Mouse (Mus musculus) stomach, embryonic 15.5 days (tissue): ENCODE results near the gene Fam117a. TPM values are rescaled to one million over a fixed set of nuclear protein-coding genes. Genes with fewer than 3 reads are reported as not detected.

Experiments
- ATAC-seq: fragments of 200-750 bp; cut with Nextera tagmentation; 2 replicates; pipeline ENCODE4 v1.8.0; 2017; ENCODE audit warnings: low read depth, moderate number of reproducible peaks, moderate TSS enrichment; ENCODE audit not compliant: insufficient read depth, low FRiP score
- H3K27ac ChIP-seq: fragments of 300-500 bp; sonication (generic); 2 replicates; pipeline ENCODE4 v1.5.1; 2015; ENCODE audit warnings: mild to moderate bottlenecking, inconsistent platforms
- H3K27me3 ChIP-seq: fragments of 300-500 bp; sonication (generic); replicated peaks from 2 replicates; pipeline ENCODE4 v1.6.1; 2015; ENCODE audit warnings: inconsistent platforms
- H3K36me3 ChIP-seq: fragments of 300-500 bp; sonication (generic); 2 replicates; pipeline ENCODE4 v1.6.1; 2015; ENCODE audit warnings: inconsistent platforms
- H3K4me1 ChIP-seq: fragments of 300-500 bp; sonication (generic); 2 replicates; pipeline ENCODE4 v1.6.1; 2015; ENCODE audit warnings: inconsistent platforms
- H3K4me2 ChIP-seq: fragments of 300-500 bp; sonication (generic); 2 replicates; pipeline ENCODE4 v1.6.1; 2015; ENCODE audit warnings: mild to moderate bottlenecking, inconsistent platforms
- H3K4me3 ChIP-seq: fragments of 300-500 bp; sonication (generic); replicated peaks from 2 replicates; pipeline ENCODE4 v1.5.1; 2015; ENCODE audit warnings: inconsistent platforms
- H3K9ac ChIP-seq: fragments of 300-500 bp; sonication (generic); 2 replicates; pipeline ENCODE4 v1.6.1; 2015; ENCODE audit warnings: inconsistent platforms
- H3K9me3 ChIP-seq: fragments of 300-500 bp; sonication (generic); 2 replicates; pipeline ENCODE4 v1.6.1; 2016; ENCODE audit warnings: inconsistent platforms
- WGBS: fragments of 180-500 bp; shearing (Covaris S2); methylation state at CpG from one replicate; pipeline ENCODE4 v1.1.7; 2015; 5-methylcytosine and 5-hydroxymethylcytosine counted together
- polyA plus RNA-seq: library from polyadenylated mRNA; unstranded; fragments of >200 nt; fragmentation: Nextera tagmentation; extraction: Ambion mirVana; gene quantifications from 2 replicates; pipeline ENCODE4 v1.2.1, GENCODE M21; 2015

The Fam117a gene
- polyA plus RNA-seq: 13.7 and 17.5 TPM in 2 replicates

- Histone ChIP-seq H3K36me3 (no peaks in the 10 kb centered on the region), H3K27me3 (no peaks in the 10 kb centered on the region), H3K27ac (peak within 1 kb of the TSS; percentile 80), H3K9ac (peak within 1 kb of the TSS; percentile 66), H3K4me3 (peak within 1 kb of the TSS; percentile 98), H3K4me1 (peaks cover 26% of the 10 kb centered on the region; the same call in 1 of the 2 replicates), H3K9me3 (no peaks in the 10 kb centered on the region), H3K4me2 (peak within 1 kb of the TSS; percentile 81)
- under 1% methylated on average over 23 of the region's 27 CpGs for whole genome bisulfite sequencing
- ATAC-seq: peak; percentile 95
Measured at GRCm38 (mm10) chr11:95336568-95337128, at the start of gene Fam117a. Gene Fam117a (plus strand): TSS chr11:95337018.

GRCm38 (mm10) chr11:95291998-95292397 is 44.8 kb upstream of the Fam117a start:
- H3K27ac ChIP-seq: no peak overlapping the region
- peaks cover 42% of the 10 kb centered on the region for H3K36me3 ChIP-seq
- 82% methylated on average over 4 of the region's 4 CpGs for WGBS
- no peaks in the 10 kb centered on the region for H3K27me3 ChIP-seq
- no peak overlapping the region for H3K4me2 ChIP-seq
- ATAC-seq: no peak
- H3K4me1 ChIP-seq: no peaks in the 10 kb centered on the region
- H3K9me3 ChIP-seq: no peaks in the 10 kb centered on the region
- no peak overlapping the region for H3K9ac ChIP-seq
- no peak overlapping the region for H3K4me3 ChIP-seq

- peak overlapping the region; percentile 41; the same call in 1 of the 2 replicates for H3K27ac ChIP-seq
- no peak for ATAC-seq
- peaks cover 41% of the 10 kb centered on the region for H3K36me3 ChIP-seq
- no peak overlapping the region for H3K4me3 ChIP-seq
- no peaks in the 10 kb centered on the region for H3K9me3 ChIP-seq
- 75% methylated on average over 8 of the region's 8 CpGs for WGBS
- H3K27me3 ChIP-seq: no peaks in the 10 kb centered on the region
- H3K9ac ChIP-seq: no peak overlapping the region
- H3K4me2 ChIP-seq: no peak overlapping the region
- no peaks in the 10 kb centered on the region for H3K4me1 ChIP-seq
Measured at GRCm38 (mm10) chr11:95293017-95293624, 43.7 kb upstream of the Fam117a start.

GRCm38 (mm10) chr11:95295736-95296135 is 41.1 kb upstream of the Fam117a start:
- H3K9me3 ChIP-seq: no peaks in the 10 kb centered on the region
- ATAC-seq: no peak
- no peak overlapping the region for H3K27ac ChIP-seq
- H3K4me2 ChIP-seq: no peak overlapping the region
- H3K36me3 ChIP-seq: peaks cover 34% of the 10 kb centered on the region
- H3K27me3 ChIP-seq: no peaks in the 10 kb centered on the region
- H3K4me3 ChIP-seq: no peak overlapping the region
- H3K4me1 ChIP-seq: no peaks in the 10 kb centered on the region
- 94% methylated on average over 13 of the region's 13 CpGs for WGBS
- H3K9ac ChIP-seq: no peak overlapping the region

GRCm38 (mm10) chr11:95298146-95298545 is 38.7 kb upstream of the Fam117a start:
- Histone ChIP-seq H3K4me1 (no peaks in the 10 kb centered on the region), H3K9me3 (no peaks in the 10 kb centered on the region), H3K4me3 (no peak overlapping the region), H3K27ac (no peak overlapping the region), H3K4me2 (no peak overlapping the region), H3K27me3 (no peaks in the 10 kb centered on the region), H3K9ac (no peak overlapping the region), H3K36me3 (peaks cover 35% of the 10 kb centered on the region)
- ATAC-seq: no peak
- WGBS: 21% methylated on average over 2 of the region's 2 CpGs

GRCm38 (mm10) chr11:95299886-95300285 is 36.9 kb upstream of the Fam117a start:
- H3K9ac ChIP-seq: no peak overlapping the region
- no peak for ATAC-seq
- H3K36me3 ChIP-seq: peaks cover 42% of the 10 kb centered on the region
- WGBS: 93% methylated on average over 12 of the region's 12 CpGs
- H3K4me3 ChIP-seq: no peak overlapping the region
- no peaks in the 10 kb centered on the region for H3K4me1 ChIP-seq
- no peak overlapping the region for H3K27ac ChIP-seq
- H3K27me3 ChIP-seq: no peaks in the 10 kb centered on the region
- H3K9me3 ChIP-seq: no peaks in the 10 kb centered on the region
- H3K4me2 ChIP-seq: no peak overlapping the region

GRCm38 (mm10) chr11:95301772-95302171 is 35.0 kb upstream of the Fam117a start:
- ATAC-seq: no peak
- Histone ChIP-seq H3K27me3 (no peaks in the 10 kb centered on the region), H3K4me3 (no peak overlapping the region), H3K4me2 (no peak overlapping the region), H3K9ac (no peak overlapping the region), H3K27ac (no peak overlapping the region), H3K9me3 (no peaks in the 10 kb centered on the region), H3K4me1 (no peaks in the 10 kb centered on the region), H3K36me3 (peaks cover 48% of the 10 kb centered on the region)
- 81% methylated on average over 3 of the region's 3 CpGs for WGBS

GRCm38 (mm10) chr11:95305600-95305999 is 31.2 kb upstream of the Fam117a start:
- 0 out of 2 replicates have a peak, but pooled peaks cover 11% of the 10 kb centered on the region for H3K4me1 ChIP-seq

GRCm38 (mm10) chr11:95307526-95307925 is 29.3 kb upstream of the Fam117a start:
- Histone ChIP-seq H3K4me3 (no peak overlapping the region), H3K36me3 (peaks cover 21% of the 10 kb centered on the region), H3K27me3 (no peaks in the 10 kb centered on the region), H3K27ac (no peak overlapping the region), H3K9ac (no peak overlapping the region), H3K4me2 (no peak overlapping the region), H3K9me3 (no peaks in the 10 kb centered on the region), H3K4me1 (peaks cover 17% of the 10 kb centered on the region)
- WGBS: 74% methylated on average over 8 of the region's 8 CpGs
- no peak for ATAC-seq

More at GRCm38 (mm10) chr11:95305600-95305999, 31.2 kb upstream of the Fam117a start:
- ATAC-seq: no peak
- 92% methylated on average over 7 of the region's 7 CpGs for WGBS
- H3K36me3 ChIP-seq: peaks cover 32% of the 10 kb centered on the region
- H3K27me3 ChIP-seq: no peaks in the 10 kb centered on the region
- H3K27ac ChIP-seq: no peak overlapping the region
- no peaks in the 10 kb centered on the region for H3K9me3 ChIP-seq
- no peak overlapping the region for H3K4me2 ChIP-seq
- H3K9ac ChIP-seq: no peak overlapping the region
- H3K4me3 ChIP-seq: no peak overlapping the region

- Histone ChIP-seq H3K4me3 (peak overlapping the region; percentile 90), H3K9ac (peak overlapping the region; percentile 97), H3K36me3 (peaks cover 14% of the 10 kb centered on the region), H3K9me3 (no peaks in the 10 kb centered on the region), H3K4me1 (peaks cover 17% of the 10 kb centered on the region), H3K4me2 (peak overlapping the region; percentile 64), H3K27me3 (no peaks in the 10 kb centered on the region), H3K27ac (peak overlapping the region; percentile 98)
- under 1% methylated on average over 37 of the region's 37 CpGs for WGBS
- peak; percentile 94 for ATAC-seq
Measured at GRCm38 (mm10) chr11:95309510-95310006, 27.3 kb upstream of the Fam117a start.

GRCm38 (mm10) chr11:95310007-95310647 is 26.7 kb upstream of the Fam117a start, which contains the start of gene Kat7:
Gene Kat7 (minus strand): TSS chr11:95310246.
- Histone ChIP-seq H3K27me3 (no peaks in the 10 kb centered on the region), H3K4me3 (peak within 1 kb of the TSS; percentile 90), H3K9ac (peak within 1 kb of the TSS; percentile 97), H3K9me3 (no peaks in the 10 kb centered on the region), H3K36me3 (peaks cover 11% of the 10 kb centered on the region), H3K4me1 (peaks cover 17% of the 10 kb centered on the region), H3K4me2 (peak within 1 kb of the TSS; percentile 64), H3K27ac (peak within 1 kb of the TSS; percentile 98)
- ATAC-seq: peak; percentile 93
- WGBS: under 1% methylated on average over 42 of the region's 42 CpGs
